Mouse (Mus musculus): Measurements from ENCODE around the gene Gm17374.
A peak's percentile ranks its signal among the peaks of the same experiment; 100 is the strongest.
"Not testable (repeated sequence)": the region's sequence is repeated elsewhere in the genome, so short reads cannot be mapped to it uniquely, and the experiment has no call there.

Gene Gm17374

DNA sequence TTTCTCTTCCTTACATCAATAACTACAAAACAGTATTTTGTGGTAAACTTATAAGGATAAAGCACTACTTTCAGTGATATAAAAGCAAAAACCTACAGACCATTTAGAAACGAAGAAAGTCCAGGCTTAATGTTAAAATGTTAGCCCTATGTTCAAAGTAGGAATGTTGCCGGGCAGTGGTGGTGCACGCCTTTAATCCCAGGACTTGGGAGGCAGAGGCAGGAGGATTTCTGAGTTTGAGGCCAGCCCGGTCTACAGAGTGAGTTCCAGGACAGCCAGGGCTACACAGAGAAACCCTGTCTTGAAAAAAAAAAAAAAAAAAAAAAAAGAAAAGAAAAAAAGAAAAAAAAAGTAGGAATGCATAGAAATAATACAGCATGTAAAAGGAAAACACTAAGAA lies at the start of gene Gm17374:
Gene Gm17374, plus strand, starts transcription at position 301 of the 400 bp plus-strand sequence.
- not testable (repeated sequence) for DNase-seq (ENCODE audit: low spot score in 2 of 2)

DNA sequence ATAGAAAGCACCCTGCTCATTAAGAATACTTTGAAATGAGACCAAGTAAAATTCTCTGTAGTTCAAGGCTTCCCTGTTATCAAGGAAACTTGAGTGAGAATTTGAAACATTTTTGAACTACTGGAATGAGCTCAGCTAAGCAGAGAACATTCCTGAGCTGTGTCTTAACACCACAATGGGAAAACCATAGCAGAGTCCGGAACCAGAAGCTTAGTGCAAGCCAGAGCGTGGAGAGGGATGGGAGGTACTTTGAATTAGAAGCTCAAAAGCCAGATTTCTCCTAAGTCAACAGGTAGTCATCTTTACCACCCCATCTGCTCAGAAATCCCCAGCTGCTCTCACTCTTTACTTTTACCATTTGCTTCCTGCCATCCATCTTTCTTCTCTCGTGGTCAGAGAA lies 46.9 kb upstream of the Gm17374 start:
- peak in 1 of 2 experiments; percentile 19 for DNase-seq (ENCODE audit: low spot score in 2 of 2)

DNA sequence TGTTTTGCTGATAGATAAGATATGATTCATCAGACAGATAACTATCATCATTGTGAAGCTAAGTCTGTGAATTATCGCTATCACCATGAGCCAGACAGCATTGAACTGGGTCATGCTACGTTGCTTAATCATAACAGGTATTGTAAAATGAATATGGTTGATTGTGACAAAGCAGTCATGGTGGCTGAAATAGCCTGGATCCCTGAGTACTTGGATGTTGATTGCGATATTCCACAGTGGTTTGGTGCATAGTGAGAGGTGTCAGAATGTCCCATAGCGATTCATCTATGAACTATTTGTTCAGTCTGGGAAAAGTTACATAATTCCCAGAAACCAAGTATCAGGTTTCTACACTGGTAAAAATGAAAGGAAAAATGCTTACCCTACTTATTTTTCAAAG lies 44.2 kb upstream of the Gm17374 start:
- DNase-seq (ENCODE audit: low spot score in 2 of 2): no peak

DNA sequence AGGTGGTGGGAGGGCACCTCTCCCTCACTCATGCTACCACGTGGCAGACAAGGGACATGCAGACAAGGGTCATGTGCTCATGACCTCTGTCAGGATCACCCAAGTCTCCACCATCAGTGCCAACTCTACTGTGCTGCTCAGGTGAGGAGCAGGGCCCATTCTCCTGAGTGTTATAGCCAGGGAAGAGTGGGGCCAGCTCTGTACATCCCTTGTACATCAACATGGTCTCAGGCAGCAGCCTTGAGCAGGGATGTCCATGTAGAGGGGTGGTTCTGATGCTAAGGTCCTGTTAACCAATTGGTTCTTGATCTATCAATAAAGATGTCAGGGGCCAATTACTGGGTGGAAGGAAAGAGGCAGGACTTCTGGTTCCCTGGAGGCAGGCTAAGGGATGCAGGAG lies 42.9 kb upstream of the Gm17374 start:
- no peak for DNase-seq (ENCODE audit: low spot score in 2 of 2)

DNA sequence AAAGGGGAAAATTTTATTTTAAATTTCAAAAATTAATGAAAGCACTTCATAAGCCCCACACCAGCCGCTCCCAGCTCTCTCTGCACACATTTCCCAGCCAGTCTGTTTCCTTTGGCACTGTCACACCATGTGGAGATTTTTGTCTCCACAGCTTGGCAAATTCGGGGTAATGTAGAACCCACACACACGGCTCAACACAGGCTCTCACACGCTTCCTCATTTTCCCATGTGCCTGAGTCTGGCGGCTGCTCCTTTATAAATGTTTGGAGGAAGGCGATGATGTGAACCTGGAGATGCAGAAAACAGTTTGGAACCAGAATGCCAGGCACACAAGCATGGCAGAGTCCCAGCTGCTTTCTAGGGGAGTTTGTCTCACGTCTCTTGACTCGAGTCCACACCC lies 38.0 kb upstream of the Gm17374 start:
- DNase-seq (ENCODE audit: low spot score in 2 of 2): peak in 1 of 2 experiments; percentile 47

DNA sequence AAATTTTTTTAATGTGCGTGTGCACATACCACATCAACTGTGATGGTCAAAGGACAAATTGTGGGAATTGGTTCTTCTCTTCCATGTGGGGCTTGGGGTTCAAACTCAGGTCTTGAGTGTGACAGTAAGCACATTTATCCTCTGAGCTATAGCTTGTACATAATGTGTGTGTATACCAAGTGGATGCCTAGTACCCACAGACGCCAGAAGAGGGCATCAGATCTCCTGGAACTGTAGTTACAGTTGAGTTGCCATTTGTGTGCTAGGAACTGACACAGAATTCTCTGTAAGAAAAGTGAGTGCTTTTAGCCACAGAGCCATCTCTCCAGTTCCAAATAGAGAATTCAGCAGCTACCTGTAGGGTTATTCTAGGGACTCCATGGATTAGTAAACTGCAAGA lies 26.3 kb upstream of the Gm17374 start:
- no peak for DNase-seq (ENCODE audit: low spot score in 2 of 2)

DNA sequence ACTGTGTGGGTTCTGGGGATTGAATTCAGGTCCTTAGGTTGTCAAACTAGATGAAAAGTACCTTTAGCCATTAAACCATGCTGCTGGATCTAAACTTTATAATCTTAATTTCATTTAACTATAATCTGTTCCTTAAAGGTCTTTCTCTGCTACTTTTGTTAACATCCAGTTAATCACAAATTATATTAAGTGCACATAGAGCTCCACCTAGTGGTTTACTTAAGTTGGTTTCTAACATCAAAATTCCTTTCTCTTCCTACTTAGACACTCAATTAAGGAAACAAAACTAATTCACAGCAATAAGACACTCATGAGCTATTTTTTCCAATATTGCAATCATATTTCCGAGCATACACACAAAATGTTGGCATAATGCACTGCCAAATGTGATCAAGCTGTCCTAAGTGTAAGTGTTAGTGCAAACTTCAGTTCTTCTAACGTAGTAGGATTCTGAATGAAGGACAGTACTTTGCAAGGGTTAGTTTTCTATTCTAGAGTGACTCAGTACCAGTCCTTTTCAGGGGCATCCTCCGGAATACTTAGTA lies 7.4 kb downstream of the Gm17374 start:
- no peak for DNase-seq (ENCODE audit: low spot score in 2 of 2)

DNA sequence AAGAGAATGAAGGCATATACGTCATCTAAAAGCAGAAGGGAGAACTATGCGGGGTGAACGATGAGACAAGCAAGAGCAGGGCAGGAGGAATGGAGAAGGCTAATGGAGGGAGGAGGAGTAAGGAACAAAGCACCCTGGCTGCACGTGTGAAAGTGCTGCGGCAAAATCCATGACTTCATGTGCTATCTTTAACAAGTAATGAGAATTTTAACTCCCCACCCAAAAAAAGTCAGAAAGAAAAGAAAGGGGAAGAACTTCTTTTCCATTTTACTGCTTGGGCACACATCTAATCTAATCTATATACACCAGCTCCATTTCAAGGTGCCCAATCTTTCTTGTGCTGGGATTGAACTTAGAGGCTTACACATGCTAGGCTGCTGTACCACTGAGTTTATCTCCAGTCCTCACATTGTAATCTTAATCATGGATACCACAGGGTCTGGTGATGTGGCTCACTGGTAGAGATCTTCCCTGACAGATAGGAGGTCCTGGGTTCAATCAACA lies 11.6 kb downstream of the Gm17374 start:
- no peak for DNase-seq (ENCODE audit: low spot score in 2 of 2)

DNA sequence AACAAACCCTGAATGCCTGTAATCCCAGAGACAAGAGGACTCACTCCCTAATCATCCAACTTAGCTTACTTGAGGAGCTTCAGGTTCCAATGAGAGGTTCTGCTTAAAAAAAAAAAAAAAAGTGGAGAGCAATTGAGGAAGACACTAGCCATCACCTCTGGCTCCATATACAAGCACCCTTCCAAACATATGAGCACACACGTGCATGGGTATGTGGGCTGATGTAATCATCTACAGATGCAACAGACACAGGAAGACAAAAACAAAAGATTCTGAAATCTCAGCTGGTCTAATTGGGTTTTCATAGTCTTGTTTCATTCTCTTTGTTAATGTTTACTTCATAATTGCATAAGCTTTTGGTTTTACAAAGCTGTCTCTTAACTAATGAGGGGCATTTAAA lies 17.2 kb downstream of the Gm17374 start:
- no peak for DNase-seq (ENCODE audit: low spot score in 2 of 2)

DNA sequence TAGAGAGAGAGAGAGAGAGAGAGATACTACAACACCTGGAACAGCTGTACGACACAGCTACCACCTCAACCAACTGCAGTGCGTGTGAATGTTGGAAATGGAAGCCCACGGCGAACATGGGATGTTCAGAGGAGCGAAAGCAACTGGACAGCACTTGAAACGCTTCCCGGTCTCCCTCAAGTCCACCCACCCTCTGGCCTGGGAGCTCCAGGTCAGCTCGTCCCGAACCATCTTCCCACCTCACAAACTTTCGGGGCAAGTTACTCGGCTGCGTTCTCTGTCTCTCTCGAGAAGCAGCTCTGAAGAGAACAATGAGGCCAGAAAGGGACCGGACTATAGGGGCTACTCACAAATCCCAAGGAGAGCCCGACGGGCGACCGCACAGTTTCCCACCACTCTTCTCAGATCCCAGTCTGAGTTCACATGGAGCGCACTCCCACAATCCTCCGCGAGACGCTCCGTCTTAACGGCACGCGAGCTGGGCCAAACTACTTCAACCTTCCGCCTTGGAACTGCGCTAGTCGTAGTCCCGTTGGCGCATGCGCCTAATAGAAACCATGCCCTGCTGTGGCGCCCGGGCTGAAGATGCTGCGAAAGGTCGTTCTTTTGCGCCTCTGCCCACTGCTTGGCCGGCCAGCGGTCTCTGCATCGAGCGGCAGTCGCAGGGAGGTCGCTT lies 18.4 kb downstream of the Gm17374 start, which contains the start of the genes Esf1 and Ndufaf5:
Gene Esf1, minus strand, starts transcription at position 438 of the 676 bp plus-strand sequence.
Gene Ndufaf5, plus strand, starts transcription at position 523 of the 676 bp plus-strand sequence.
- peak; percentile 90 to 98 for DNase-seq (ENCODE audit: low spot score in 2 of 2)

DNA sequence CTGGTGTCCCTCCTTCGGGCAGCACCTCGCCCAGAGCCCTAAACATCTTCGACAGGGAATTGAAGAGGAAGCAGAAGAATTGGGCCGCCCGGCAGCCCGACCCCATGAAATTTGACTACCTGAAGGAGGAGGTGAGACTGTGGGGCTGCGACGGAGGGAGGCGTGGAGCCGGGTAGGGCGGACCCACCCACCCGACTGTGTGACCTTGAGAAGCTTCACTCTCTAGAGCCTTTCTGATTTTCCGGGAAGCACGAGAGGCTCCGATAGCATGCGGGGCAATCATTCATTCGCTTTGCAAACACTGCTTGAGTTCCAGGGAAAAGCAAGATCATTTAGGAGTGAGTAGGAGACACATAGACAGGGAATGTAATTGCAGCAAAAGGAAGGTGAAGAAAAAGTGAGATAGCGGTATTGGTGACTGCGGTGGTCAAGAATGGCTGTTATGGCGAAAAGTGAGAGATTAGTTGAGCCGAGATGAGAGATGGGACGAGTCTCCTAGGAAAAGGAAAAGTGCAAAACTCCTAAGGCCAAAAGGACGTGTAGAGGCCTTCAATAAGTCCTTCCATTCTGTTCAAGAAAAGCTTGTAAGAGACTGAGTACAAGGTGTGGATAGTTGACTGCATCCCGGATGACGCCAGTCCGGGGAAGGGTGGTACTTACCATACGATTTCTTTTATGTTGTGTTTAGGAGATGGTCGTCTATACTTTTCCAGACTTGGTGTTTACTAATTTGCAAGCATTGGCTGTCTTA lies 19.1 kb downstream of the Gm17374 start:
- no peak for DNase-seq (ENCODE audit: low spot score in 2 of 2)

DNA sequence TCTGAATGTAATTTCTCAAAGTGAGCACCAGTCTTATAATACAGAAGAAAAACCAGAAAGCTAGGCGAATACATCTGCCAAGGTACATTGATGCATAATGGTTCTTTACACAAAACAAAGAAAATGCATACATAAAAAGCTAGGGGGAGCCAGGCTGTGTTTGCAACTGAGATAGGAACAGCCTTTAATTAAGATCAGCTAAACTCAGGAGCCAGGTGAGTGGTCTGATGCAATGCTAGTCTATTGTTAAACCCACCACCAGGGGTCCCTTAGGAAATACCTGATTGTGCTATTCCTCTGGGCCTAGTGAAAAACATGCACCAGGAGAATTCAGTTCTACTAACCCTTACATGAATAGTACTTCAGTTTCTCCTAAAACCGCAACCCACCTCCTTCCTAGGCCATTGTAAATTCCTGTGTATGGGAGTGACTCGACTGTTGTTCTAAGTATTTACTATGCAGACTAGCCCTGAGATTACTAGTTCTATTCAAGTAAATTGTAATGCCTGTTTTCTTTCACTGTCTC lies 33.9 kb downstream of the Gm17374 start:
- not testable (repeated sequence) for DNase-seq (ENCODE audit: low spot score in 2 of 2)

DNA sequence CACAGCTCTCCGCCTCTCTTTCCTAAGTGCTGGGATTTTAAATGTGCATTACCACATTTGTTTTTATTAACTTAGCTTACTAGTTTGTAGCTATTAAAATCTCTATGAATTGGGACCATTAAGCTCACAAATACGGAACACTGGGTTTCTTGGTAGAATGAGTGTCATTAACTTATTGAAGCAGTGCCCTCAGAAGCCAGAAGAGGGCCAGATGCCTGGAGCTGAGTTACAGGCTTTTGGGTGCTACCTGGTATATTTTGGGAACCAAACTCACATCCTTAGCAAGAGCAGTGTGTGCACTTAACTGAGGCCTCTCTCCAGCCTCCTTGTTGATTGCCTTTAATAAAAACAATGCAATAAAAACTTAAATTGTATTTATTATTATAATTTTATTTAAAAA lies 48.9 kb downstream of the Gm17374 start:
- DNase-seq (ENCODE audit: low spot score in 2 of 2): no peak

DNA sequence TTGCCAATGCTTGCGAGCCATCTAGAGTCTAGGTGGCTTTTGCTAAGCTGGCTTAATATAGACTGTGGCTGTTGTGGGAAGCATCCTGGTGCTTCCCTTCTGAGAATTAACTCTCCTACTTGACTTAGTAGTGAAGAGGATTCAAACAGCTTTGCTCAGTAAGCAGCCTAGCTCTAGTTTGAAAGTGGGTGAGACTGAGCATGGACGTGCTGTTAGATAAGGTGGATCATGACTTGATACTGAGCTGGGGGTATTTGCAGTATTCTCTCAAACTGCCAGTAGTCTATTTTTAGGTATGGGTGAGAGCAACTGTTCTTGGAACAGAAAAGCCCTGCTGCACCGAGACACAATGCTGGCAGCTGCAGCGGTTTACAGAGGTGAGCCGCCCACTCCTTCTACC lies 50.7 kb downstream of the Gm17374 start:
- peak; percentile 45 to 50 for DNase-seq (ENCODE audit: low spot score in 2 of 2)
